Mouse (Mus musculus): ENCODE measurements at regions not wholly inside any gene's neighbourhood (a gene's known extent, or its start where the extent isn't known, plus 50 kb on each side); places are given as distances from the start of the nearest gene placed in this dataset.

DNA sequence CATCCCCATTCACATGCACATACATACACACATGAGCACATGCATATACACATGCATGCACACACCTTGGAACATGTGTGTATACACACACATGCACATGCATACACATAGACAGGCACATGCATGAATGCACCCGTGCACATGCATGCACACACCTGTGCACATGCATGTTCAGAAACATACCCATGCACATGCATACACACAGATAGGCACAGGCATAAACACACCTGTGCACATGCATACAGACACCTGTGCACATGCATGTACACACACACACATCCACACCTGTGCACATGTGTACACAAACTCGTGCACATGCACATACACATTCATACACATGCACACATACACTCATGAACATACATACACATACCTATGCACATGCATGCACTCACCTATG, 50.9 kb upstream of the Cyyr1 start:
- TF ChIP-seq EP300 (IDR thresholded peaks at IDR 0.05; ENCODE audit: low read depth) (no peak), CTCF (IDR thresholded peaks at IDR 0.05; ENCODE audit: low read depth) (no peak)

Data from liver, embryonic 14.5 days (tissue).